Mouse (Mus musculus) limb, embryonic 14.5 days (tissue): Measurements from ENCODE around the gene Dpm2. TPM values are rescaled to one million over a fixed set of nuclear protein-coding genes. Genes with fewer than 3 reads are reported as not detected.

Source experiments
- ATAC-seq: fragments of 200-750 bp; cut with Nextera tagmentation; 2 replicates; pipeline ENCODE4 v1.8.0; 2017; ENCODE audit warnings: low read depth, moderate number of reproducible peaks, moderate TSS enrichment; ENCODE audit not compliant: low FRiP score
- DNase-seq: peaks from one replicate; pipeline ENCODE4 v3.0.0-alpha.2; 2015; ENCODE audit warnings: low spot score
- H3K27ac ChIP-seq: fragments of 300-500 bp; sonication (generic); replicated peaks from 2 replicates; pipeline ENCODE4 v1.5.1; 2014; ENCODE audit warnings: low read depth, mild to moderate bottlenecking, low read length, moderate library complexity, mixed read lengths
- H3K27me3 ChIP-seq: fragments of 300-500 bp; sonication (generic); 2 replicates; pipeline ENCODE4 v1.6.1; 2014; ENCODE audit warnings: low read length, mixed read lengths; ENCODE audit not compliant: control insufficient read depth, insufficient read depth
- H3K36me3 ChIP-seq: fragments of 300-500 bp; sonication (generic); 2 replicates; pipeline ENCODE4 v1.6.1; 2014; ENCODE audit warnings: mild to moderate bottlenecking, low read length, moderate library complexity, mixed read lengths; ENCODE audit not compliant: control insufficient read depth, insufficient read depth
- H3K4me1 ChIP-seq: fragments of 300-500 bp; sonication (generic); 2 replicates; pipeline ENCODE4 v1.6.1; 2014; ENCODE audit warnings: antibody characterized with exemption, low read length, mixed read lengths; ENCODE audit not compliant: control insufficient read depth, insufficient read depth
- H3K4me2 ChIP-seq: fragments of 300-500 bp; sonication (generic); replicated peaks from 2 replicates; pipeline ENCODE4 v1.6.1; 2014; ENCODE audit warnings: low read depth, mild to moderate bottlenecking, low read length, moderate library complexity; ENCODE audit not compliant: severe bottlenecking
- H3K4me3 ChIP-seq: fragments of 300-500 bp; sonication (generic); replicated peaks from 2 replicates; pipeline ENCODE4 v1.5.1; 2014; ENCODE audit warnings: low read length
- H3K9ac ChIP-seq: fragments of 300-500 bp; sonication (generic); 2 replicates; pipeline ENCODE4 v1.6.1; 2014; ENCODE audit warnings: mild to moderate bottlenecking, low read depth, low read length, moderate library complexity; ENCODE audit not compliant: severe bottlenecking
- H3K9me3 ChIP-seq: fragments of 300-500 bp; sonication (generic); 2 replicates; pipeline ENCODE4 v1.6.1; 2016; ENCODE audit warnings: low read length; ENCODE audit not compliant: control insufficient read depth
- POLR2A ChIP-seq: fragments of 200-500 bp; IDR thresholded peaks from 2 replicates; pipeline ENCODE4 v1.8.0; 2012; ENCODE audit warnings: inconsistent platforms, mild to moderate bottlenecking, moderate library complexity, borderline replicate concordance; ENCODE audit not compliant: insufficient read depth, insufficient read length; ENCODE audit errors: extremely low read depth
- WGBS: fragments of 180-500 bp; shearing (Covaris S2); extraction: QIAGEN DNeasy Blood & Tissue Kit; methylation state at CpG from one replicate; pipeline ENCODE4 v1.1.7; 2014; 5-methylcytosine and 5-hydroxymethylcytosine counted together
- polyA plus RNA-seq, 2 experiments: library from polyadenylated mRNA; depleted of rRNA in 1 of 2; stranded (reverse) in 1 of 2; unstranded in 1 of 2; fragments of >200 nt; fragmentation: Nextera tagmentation in 1 of 2; extraction: Ambion mirVana in 1 of 2; gene quantifications; 2 replicates each; pipeline versions ENCODE4 v1.2.1 to v1.2.3; 2012 to 2014

Gene Dpm2
- polyA plus RNA-seq, 2 experiments, result 122 to 146 TPM

- DNase-seq, result no peak
- peaks cover 4% of the 10 kb centered on the region for H3K36me3 ChIP-seq
- H3K27me3 ChIP-seq, result no peaks in the 10 kb centered on the region
- H3K4me3 ChIP-seq, result no peak overlapping the region
- H3K9ac ChIP-seq, result no peak overlapping the region
- peaks cover 25% of the 10 kb centered on the region for H3K4me1 ChIP-seq
- no peak overlapping the region for H3K4me2 ChIP-seq
- H3K9me3 ChIP-seq, result no peaks in the 10 kb centered on the region
- no peak for ATAC-seq
- no peak for TF ChIP-seq POLR2A
- H3K27ac ChIP-seq, result no peak overlapping the region
- WGBS, result 77% methylated on average over 7 of the region's 7 CpGs
These were observed 17.0 kb upstream of the Dpm2 start for GRCm38 (mm10) chr2:32553592-32554148.

GRCm38 (mm10) chr2:32555484-32555883 lies 15.2 kb upstream of the Dpm2 start:
- Histone ChIP-seq H3K4me3 (no peak overlapping the region), H3K36me3 (peaks cover 19% of the 10 kb centered on the region), H3K27me3 (no peaks in the 10 kb centered on the region), H3K9me3 (no peaks in the 10 kb centered on the region), H3K4me1 (peaks cover 9% of the 10 kb centered on the region; the same call in 1 of the 2 replicates), H3K4me2 (no peak overlapping the region), H3K9ac (no peak overlapping the region), H3K27ac (0 out of 2 replicates have a peak overlapping the region, but pooled peaks have one; percentile 26)
- peak; percentile 22 for DNase-seq
- WGBS, result 60% methylated on average over 4 of the region's 4 CpGs
- TF ChIP-seq POLR2A, result no peak
- 0 out of 2 replicates have a peak, but pooled peaks have one; percentile 34 for ATAC-seq

- no peak for ATAC-seq
- no peak overlapping the region for H3K4me2 ChIP-seq
- H3K9me3 ChIP-seq, result no peaks in the 10 kb centered on the region
- no peaks in the 10 kb centered on the region for H3K27me3 ChIP-seq
- no peak for TF ChIP-seq POLR2A
- WGBS, result 88% methylated on average over 7 of the region's 7 CpGs
- no peak for DNase-seq
- H3K27ac ChIP-seq, result 0 out of 2 replicates have a peak overlapping the region, but pooled peaks have one; percentile 26
- H3K4me3 ChIP-seq, result no peak overlapping the region
- no peak overlapping the region for H3K9ac ChIP-seq
- peaks cover 9% of the 10 kb centered on the region; the same call in 1 of the 2 replicates for H3K4me1 ChIP-seq
- H3K36me3 ChIP-seq, result peaks cover 21% of the 10 kb centered on the region
These were observed 14.6 kb upstream of the Dpm2 start for GRCm38 (mm10) chr2:32556019-32556418.

GRCm38 (mm10) chr2:32559570-32559969 lies 11.1 kb upstream of the Dpm2 start:
- H3K4me1 ChIP-seq, result peaks cover 6% of the 10 kb centered on the region; the same call in 1 of the 2 replicates
- 69% methylated on average over 5 of the region's 5 CpGs for WGBS
- DNase-seq (no peak), ATAC-seq (no peak)
- no peak overlapping the region for H3K27ac ChIP-seq
- no peaks in the 10 kb centered on the region for H3K27me3 ChIP-seq
- H3K9me3 ChIP-seq, result no peaks in the 10 kb centered on the region
- H3K4me3 ChIP-seq, result no peak overlapping the region
- H3K9ac ChIP-seq, result no peak overlapping the region
- no peak overlapping the region for H3K4me2 ChIP-seq
- H3K36me3 ChIP-seq, result peaks cover 51% of the 10 kb centered on the region
- no peak for TF ChIP-seq POLR2A

GRCm38 (mm10) chr2:32566536-32567063 lies 4.1 kb upstream of the Dpm2 start:
- ATAC-seq (no peak), DNase-seq (peak; percentile 76)
- Histone ChIP-seq H3K9ac (no peak overlapping the region), H3K27me3 (no peaks in the 10 kb centered on the region), H3K9me3 (no peaks in the 10 kb centered on the region), H3K27ac (no peak overlapping the region), H3K4me1 (peaks cover 6% of the 10 kb centered on the region), H3K4me2 (no peak overlapping the region), H3K4me3 (no peak overlapping the region), H3K36me3 (peaks cover 73% of the 10 kb centered on the region)
- TF ChIP-seq POLR2A, result no peak
- 44% methylated on average over 4 of the region's 4 CpGs for WGBS

GRCm38 (mm10) chr2:32568149-32568548 lies 2.5 kb upstream of the Dpm2 start:
- DNase-seq, result no peak
- no peak overlapping the region for H3K9ac ChIP-seq

More at GRCm38 (mm10) chr2:32568149-32568548, 2.5 kb upstream of the Dpm2 start:
- no peak overlapping the region for H3K27ac ChIP-seq
- H3K4me3 ChIP-seq, result no peak overlapping the region
- H3K4me1 ChIP-seq, result peaks cover 10% of the 10 kb centered on the region
- peaks cover 63% of the 10 kb centered on the region for H3K36me3 ChIP-seq
- H3K9me3 ChIP-seq, result no peaks in the 10 kb centered on the region
- no peak for TF ChIP-seq POLR2A
- 79% methylated on average over 5 of the region's 5 CpGs for WGBS
- H3K4me2 ChIP-seq, result no peak overlapping the region
- H3K27me3 ChIP-seq, result no peaks in the 10 kb centered on the region
- no peak for ATAC-seq
